Comparison of ENCODE assay signal across 15 mouse cellular contexts in the genomic region with DNA sequence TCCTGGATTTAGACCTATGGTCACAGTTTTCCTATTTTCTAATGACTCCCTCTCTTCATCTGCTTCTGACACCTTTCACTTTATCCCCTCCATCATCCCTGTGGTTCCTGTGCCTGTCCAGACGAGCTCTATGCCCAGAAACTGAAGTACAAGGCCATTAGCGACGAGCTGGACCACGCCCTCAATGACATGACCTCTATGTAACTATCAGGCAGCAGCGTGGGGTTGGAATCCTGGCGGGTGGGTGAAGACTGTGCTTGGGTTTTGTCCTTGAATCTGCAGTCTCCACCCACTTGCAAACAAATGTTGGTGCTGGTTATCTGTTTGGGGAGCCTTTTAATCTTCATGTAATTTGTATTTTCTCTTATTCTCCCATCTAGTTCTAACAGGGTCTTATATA. TPM values are rescaled to one million over a fixed set of nuclear protein-coding genes. Genes with fewer than 3 reads are reported as not detected.
DNase-seq lines count a peak whose midpoint lies in the region.
"Had no signal": no experiment of that assay in that cellular context is flagged by ENCODE, and none has a peak within 500 bp of the region (broad histone marks: within the 10 kb centered on the region; RNA-seq: fewer than 3 reads in every experiment).

No protein-coding gene starts in this region.

- DNase-seq in adrenal gland, adult 8-10 months: peak; percentile 53
- DNase-seq in adrenal gland, postnatal 4 days (ENCODE audit: low spot score in 2 of 2): no peak
- peak; percentile 50 for DNase-seq in ovary, postnatal 36 days (ENCODE audit: low spot score)
- DNase-seq in ovary, postnatal 14 days (ENCODE audit: low spot score): no peak
- peak; percentile 73 for DNase-seq in R1 (ENCODE audit: low read depth, low spot score)
- peak; percentile 58 to 65 for DNase-seq in adrenal gland, postnatal 36 days
- DNase-seq in gastrocnemius, postnatal 10 days: no peak
- DNase-seq: cerebellum, adult 11-12 months; cerebellum, adult 8-10 months; cerebellum, postnatal 10 days; cerebellum, postnatal 36 days; embryo, embryonic 11 days; gastrocnemius, postnatal 36 days; heart, adult 2 months; kidney, adult 2 months had no signal

RNA-seq across cellular contexts. Expression of gene Nup210l, which starts 13.0 kb away (rescaled TPM):
- total RNA-seq in adrenal gland, adult 8-10 months (2022): 1 to 10 TPM in 1 of 4 experiments, under 1 TPM in 3; 0.35 to 1.1 (median 0.54) TPM
- total RNA-seq in adrenal gland, postnatal 4 days (2021): under 1 TPM; 0.45 to 0.48 TPM
- under 1 TPM; 0.66 TPM for total RNA-seq in adrenal gland, postnatal 36 days (2021)
- under 1 TPM; 0.09 to 0.11 TPM for total RNA-seq in gastrocnemius, postnatal 10 days (2021)

RNA-seq across cellular contexts. Expression of gene Tpm3, which starts 18.4 kb away (rescaled TPM):
- 100 to 1,000 TPM; 162 to 262 (median 231) TPM for total RNA-seq in adrenal gland, adult 8-10 months (2022)
- total RNA-seq in adrenal gland, postnatal 4 days (2021): 100 to 1,000 TPM; 234 to 246 TPM
- 100 to 1,000 TPM; 183 to 215 TPM for total RNA-seq in adrenal gland, postnatal 36 days (2021)
- 100 to 1,000 TPM; 277 to 366 TPM for total RNA-seq in gastrocnemius, postnatal 10 days (2021)

RNA-seq across cellular contexts. Expression of gene Ubap2l, which starts 38.5 kb away (rescaled TPM):
- 100 to 1,000 TPM; 135 to 210 (median 161) TPM for total RNA-seq in adrenal gland, adult 8-10 months (2022)
- 100 to 1,000 TPM; 217 to 233 TPM for total RNA-seq in adrenal gland, postnatal 4 days (2021)
- total RNA-seq in adrenal gland, postnatal 36 days (2021): 100 to 1,000 TPM; 146 to 159 TPM
- 100 to 1,000 TPM; 119 to 141 TPM for total RNA-seq in gastrocnemius, postnatal 10 days (2021)

RNA-seq across cellular contexts. Expression of gene 4933434E20Rik, which starts 39.5 kb away (rescaled TPM):
- total RNA-seq in adrenal gland, adult 8-10 months (2022): 100 to 1,000 TPM in 3 of 4 experiments, 10 to 100 TPM in 1; 88.7 to 119 (median 108) TPM
- total RNA-seq in adrenal gland, postnatal 4 days (2021): 10 to 100 TPM; 81.3 to 83.7 TPM
- 10 to 100 TPM; 81.6 to 85.9 TPM for total RNA-seq in adrenal gland, postnatal 36 days (2021)
- 10 to 100 TPM; 47.4 to 54.0 TPM for total RNA-seq in gastrocnemius, postnatal 10 days (2021)

Comparison
In these comparisons a context has a peak if more than half of its experiments do, and no peak if none do; other contexts are left out.
1. DNase-seq: peak in adrenal gland, adult 8-10 months (single experiment), ovary, postnatal 36 days (single experiment), R1 (single experiment) and adrenal gland, postnatal 36 days (2 of 2); none in adrenal gland, postnatal 4 days (0 of 2), ovary, postnatal 14 days (single experiment) and gastrocnemius, postnatal 10 days (single experiment).